Mouse (Mus musculus): ENCODE measurements around the gene Ttc9b.
"Not testable (repeated sequence)": the region's sequence is repeated elsewhere in the genome, so short reads cannot be mapped to it uniquely, and the experiment has no call there.

Gene Ttc9b

DNA sequence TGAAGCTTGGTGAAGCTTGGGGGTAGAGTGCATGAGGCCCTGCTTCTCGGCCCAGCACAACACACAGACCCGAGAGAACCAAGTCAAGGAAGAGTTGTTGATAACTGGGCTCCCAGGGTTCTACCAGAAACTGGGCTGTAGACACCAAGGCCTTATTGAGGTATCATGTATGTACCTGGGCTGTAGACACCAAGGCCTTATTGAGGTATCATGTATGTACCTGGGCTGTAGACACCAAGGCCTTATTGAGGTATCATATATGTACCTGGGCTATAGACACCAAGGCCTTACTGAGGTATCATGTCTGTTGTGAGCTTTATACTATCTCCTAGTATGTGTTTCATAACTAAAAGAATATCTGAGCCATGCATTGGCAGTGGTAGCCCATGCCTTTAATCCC is 18.6 kb upstream of the Ttc9b start:
- DNase-seq (ENCODE audit: low spot score in 2 of 2), result not testable (repeated sequence)

DNA sequence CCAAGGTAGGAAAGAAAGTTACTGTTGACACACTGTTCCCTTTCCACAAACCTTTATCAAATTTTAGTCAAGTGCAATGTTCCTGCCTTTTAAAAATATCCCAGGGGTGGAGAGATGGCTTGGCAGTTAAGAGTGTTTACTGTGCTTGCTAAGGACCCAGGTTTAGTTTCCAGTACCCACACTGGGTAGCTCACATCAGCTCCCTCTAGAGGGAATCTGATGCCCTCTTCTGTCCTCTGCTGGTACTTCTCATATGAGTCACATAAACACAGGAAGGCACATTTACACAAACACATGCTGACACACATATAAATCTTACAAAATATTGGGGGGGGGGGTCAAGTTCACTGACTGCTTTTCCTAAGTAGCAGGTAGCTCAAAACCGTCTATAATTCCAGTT is 9.2 kb upstream of the Ttc9b start:
- DNase-seq (ENCODE audit: low spot score in 2 of 2), result no peak

DNA sequence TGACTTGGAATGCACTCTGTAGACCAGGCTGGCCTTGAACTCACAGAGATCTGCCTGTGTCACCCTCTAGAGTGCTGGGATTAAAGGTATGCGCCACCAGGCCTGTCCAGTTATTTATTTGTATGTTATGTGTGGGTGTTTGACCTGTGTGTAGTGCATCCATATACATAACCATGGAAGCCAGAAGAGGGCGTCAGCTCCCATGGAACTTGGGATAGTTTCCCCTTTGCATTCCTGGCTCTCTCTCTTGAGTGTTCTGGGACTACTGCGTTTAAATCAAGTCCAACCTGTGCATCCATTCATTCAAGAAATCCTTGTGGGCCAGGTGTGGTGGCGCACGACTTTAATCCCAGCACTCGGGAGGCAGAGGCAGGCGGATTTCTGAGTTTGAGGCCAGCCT is 7.2 kb upstream of the Ttc9b start:
- no peak for DNase-seq (ENCODE audit: low spot score in 2 of 2)

DNA sequence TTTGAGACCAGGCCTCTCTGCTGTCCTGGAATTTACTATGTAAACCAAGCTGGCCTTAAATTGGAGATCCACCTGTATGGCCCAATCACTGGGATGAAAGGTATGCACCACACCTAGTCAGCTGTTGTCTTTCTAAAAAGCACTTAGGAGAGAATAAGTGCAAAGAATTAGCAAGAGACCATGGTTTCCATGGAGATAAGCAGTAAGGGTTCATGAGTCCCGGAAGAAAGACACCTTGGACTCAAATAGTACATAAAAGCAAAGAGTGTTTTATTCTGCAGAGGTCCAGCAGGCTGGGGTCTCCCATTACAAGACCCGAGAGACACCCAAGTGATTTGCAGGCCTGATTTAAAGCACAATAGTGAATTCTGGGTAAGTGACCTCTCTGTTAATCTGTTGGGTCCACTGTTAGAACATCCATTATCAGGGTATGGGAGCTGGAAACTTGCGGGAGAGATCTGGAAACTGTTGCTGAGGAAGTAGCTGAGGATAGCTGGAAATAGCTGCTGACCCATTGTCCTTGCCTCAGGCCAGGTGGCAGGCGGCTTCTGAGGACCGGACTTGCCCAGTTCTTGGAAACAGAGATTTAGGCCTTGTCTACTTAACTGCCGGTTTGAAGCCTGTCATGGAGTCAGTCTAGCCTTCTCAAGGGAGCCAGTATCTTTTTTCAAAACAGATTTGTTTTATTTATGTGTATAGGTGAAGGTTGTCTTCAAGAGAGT is 6.3 kb upstream of the Ttc9b start:
- DNase-seq (ENCODE audit: low spot score in 2 of 2), result no peak

DNA sequence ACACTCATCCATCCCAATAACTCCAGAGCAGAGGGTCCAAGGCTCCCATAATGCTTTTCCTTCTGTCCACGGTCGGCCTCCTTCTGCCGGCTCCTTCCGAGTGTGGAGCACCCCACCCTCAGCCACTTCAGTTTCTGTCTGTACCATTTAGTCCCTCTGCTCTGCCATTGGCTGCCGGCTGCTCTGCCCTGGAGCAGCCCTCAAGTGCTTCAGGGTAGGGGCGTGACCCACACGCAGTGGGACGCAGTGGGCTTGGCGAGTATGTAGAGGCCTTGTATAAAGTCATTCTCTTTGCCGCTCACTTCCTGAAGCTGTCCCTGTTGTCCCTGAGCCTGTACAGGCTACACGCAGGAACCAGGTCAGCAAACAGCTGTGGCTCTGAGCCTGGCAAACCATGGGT is 4.0 kb upstream of the Ttc9b start:
- no peak for DNase-seq (ENCODE audit: low spot score in 2 of 2)

DNA sequence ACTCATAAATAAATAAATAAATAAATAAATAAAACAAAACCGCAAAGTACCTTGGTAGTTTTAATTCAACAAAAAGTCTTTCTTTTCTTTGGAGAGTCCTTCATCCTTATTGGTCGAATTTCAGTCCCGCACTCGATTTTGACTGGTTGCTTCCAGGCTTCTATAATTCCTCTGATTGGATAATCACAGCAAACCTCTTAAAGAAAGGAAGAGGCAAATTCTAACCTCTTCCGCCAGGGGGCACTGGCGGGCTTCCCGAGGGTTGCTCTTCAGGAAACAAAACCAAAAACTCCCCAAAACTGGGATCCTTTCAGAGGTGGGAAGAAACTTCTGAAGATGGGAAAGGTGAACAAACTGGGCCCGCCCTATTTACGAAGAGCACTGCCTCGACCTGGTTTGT is 2.8 kb upstream of the Ttc9b start:
- peak; percentile 80 to 85 for DNase-seq (ENCODE audit: low spot score in 2 of 2)

DNA sequence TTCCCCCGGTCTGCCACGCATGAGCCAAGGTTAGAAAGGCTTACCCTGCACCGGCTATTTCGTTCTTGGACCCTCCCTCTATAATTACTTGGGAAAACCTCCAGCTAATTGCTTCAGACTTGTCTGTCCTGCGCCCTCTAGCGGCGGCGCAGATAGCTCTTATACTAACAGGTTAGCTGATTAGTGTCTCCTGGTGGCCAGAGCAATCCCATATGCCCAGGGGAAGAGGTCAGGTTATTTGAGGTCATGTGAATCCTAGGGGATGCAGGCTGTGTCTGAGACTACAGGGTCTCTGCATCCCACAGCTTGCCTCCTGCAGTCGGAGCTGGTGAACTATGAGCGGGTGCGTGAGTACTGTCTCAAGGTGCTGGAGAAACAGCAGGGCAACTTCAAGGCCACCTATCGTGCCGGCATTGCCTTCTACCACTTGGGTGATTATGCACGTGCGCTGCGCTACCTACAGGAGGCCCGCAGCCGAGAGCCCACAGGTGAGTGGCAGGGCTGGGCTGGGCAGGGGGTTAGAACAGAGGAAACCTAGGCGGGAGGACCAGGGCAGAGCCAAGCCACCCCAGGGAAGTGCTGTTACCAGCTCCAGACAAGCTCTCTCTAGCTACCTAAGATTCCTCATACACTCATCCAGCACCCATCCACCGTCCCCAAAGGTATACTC is 1.0 kb downstream of the Ttc9b start:
- peak; percentile 77 to 83 for DNase-seq (ENCODE audit: low spot score in 2 of 2)

DNA sequence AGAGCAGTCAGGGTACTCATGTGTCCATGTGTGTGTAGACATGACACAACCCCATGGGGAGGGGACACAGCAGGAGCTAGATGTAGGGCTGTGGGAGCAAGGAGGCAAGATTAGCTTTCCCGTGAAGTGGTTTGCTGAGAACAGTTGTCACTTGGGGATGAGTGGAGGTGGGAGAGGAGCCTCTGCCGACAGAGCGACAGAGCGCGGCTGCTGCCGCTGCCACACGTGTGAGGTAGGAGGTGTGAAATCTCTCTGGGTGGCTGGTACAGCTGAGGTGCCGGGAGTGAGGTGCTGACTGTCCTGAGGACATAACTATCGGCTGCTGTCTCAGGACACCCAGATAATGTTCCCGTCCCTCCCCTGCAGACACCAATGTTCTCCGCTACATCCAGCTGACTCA is 1.8 kb downstream of the Ttc9b start:
- DNase-seq (ENCODE audit: low spot score in 2 of 2), result peak; percentile 49 to 65

DNA sequence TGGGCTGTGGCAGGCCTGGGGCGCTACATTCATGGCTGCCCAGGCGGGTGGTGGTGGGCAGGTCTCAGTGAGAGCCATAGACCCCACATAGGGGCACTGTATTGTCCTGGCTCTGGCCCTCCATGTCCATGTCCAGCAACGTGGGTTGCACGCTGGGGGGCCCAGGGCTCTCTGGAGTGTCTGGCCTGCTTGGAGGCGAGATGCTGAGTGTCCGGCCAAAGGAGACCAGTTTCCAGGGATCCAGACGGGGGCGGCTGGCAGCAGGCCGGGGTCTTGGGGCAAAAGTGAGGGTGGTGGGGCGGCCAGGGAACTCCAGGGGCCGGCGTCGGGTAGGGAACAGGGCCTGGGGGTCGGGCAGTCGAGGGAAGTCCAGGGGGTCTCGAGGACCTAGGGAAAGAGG is 2.9 kb downstream of the Ttc9b start:
- no peak for DNase-seq (ENCODE audit: low spot score in 2 of 2)

DNA sequence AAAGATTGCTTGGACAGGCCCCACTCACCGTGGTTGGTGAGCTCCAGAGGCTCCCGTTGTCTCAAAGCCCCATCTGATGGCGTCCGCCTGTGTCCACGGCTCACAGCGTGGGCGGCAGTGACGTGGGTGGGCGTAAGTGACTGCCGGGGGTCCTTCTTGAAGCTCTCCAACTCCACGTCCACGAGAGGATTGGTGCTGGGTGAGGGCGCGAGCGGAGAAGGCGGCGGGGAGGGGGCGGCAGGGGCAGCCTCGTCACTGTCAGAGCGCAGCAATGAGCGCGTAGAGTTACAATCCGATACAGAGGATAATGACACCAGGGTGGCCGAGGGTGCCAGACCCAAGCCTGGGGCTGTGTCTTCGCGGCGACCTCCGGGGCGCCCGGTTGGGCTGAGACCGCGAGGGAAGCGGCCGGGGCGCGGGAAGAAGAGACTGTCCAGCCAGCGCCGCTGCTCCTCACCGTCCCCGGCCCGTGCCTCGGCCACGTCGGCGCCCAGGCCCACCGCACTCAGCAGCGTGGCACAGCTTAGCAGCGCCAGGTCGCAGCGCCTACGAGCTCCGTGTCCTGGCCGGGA is 4.2 kb downstream of the Ttc9b start:
- peak in 1 of 2 experiments; percentile 33 for DNase-seq (ENCODE audit: low spot score in 2 of 2)

DNA sequence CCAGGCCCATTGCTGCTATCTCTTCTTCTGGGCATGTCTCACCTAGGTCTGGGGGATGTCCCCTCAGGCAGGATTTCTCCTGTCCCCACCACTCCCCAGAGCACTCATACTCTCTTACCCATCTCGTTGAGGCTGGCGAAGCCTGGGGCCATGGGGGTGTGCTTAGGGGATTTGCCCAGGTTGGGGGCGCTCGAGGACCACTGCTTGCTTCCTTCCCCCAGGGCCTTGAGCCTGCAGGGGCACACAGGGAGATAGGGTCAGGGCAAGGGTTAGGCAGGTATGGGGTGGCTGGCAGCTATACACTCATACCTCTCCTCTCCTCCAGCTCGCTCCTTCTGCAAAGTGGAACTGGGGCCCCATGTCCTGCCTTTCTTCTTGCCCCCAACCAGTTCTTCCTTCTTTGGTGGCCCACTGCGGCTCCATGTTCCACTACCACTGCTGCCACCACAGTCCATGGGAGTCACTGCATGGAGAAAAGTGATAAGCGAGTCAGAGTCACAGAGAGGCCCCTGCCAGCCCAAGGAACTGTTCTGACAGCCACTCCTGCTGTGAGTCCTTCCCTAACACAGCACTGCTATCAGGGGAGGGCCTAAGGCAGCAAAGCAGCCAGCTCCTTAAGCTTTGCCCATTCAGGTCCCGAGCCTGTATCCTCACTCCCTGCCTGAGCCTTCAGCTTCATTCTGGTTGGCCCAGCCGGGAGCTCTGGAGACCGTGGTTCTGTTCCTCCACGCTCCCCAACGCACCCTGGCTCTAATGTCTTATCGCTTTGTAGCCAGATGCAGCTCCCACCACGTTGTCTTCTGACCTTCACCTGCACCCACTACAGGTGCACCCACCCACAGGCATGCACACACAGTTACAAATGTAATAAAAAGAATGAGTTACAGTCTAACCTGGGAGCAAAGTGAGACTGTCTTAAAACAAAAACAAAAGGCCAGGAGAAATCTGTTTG is 5.3 kb downstream of the Ttc9b start:
- no peak for DNase-seq (ENCODE audit: low spot score in 2 of 2)

DNA sequence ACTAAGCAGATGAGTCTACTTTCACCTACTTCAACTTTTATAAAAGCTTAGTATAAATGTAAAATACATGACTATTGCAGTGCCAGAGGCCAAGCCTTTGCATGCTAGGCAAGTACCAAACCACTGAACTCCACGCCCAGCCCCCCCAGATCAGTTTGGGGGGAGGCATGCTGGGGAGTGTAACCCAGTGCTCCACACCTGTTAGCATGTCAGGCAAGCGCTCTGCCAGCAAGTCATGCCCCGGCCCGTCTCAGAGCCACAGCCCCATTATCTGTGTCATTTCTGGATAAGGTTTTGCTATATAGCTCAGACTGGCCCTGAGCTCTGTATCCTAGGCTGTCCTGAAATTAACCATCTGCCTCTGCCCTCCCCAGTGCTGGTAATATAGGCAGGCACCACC is 8.3 kb downstream of the Ttc9b start:
- no peak for DNase-seq (ENCODE audit: low spot score in 2 of 2)

DNA sequence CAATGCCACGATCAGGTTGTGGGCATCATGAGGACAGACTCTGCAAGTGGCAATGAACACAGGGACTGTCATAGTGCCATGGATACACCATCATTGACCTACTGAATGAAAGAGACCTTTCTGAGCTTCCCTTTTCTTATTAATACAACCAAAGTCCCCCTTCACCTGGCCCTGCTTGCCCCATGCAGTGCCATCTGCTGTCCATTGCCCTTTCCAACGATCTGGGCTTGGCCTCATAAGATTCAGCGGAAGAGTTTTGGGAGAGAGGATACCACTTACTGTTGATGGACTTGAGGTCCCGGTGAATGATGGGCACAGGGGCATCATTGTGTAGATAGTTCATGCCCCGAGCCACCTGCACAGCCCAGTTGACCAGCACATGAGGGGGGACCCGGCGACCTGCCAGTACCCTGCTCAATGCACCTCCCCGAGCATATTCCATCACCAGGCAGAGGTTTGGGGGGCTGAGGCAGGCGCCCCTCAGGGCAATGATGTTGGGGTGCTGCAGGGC is 19.4 kb downstream of the Ttc9b start:
- DNase-seq (ENCODE audit: low spot score in 2 of 2), result no peak

DNA sequence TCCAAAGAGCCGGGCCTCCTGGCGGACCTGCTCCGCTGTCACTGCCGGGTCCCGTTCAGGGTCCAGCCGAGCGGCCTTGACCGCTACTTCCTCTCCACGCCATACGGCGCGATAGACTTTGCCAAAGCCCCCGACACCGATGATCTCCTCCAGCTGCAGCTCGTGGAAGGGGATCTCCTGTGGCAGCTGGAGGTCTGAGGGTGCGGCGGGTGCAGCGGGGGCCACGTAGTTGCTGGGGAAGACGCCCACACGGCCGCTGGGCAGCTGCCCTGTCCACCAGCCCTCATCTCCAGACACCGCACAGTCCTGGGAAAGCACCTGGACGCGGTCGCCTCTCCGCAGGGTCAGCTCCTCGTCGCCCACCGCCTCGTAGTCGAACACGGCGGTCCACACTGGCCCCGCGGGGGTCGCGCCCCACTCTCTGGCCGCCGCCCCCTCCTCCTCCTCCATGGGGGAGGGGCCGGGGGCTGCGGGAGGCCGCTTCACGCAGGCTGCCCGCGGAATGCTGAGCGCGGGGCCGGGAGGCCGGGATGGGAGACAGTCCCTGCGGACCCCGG is 19.9 kb downstream of the Ttc9b start:
- peak in 1 of 2 experiments; percentile 25 for DNase-seq (ENCODE audit: low spot score in 2 of 2)

DNA sequence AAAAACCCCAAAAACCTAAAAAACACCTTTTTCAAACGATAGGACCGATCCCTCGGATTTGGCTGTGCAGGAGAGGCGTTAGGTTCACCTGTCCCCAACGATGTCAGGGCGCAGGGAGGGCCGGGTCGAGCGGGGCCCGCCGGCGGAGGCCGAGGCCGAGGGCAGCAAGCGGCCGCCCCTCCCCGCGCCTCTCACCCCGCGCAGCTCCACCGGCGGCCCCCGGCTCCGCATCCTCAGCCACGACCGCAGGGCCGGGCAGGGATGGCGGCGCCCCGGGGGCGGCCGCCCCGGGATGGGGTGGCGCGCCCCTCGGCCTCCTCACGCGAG is 20.4 kb downstream of the Ttc9b start:
- DNase-seq (ENCODE audit: low spot score in 2 of 2), result no peak

DNA sequence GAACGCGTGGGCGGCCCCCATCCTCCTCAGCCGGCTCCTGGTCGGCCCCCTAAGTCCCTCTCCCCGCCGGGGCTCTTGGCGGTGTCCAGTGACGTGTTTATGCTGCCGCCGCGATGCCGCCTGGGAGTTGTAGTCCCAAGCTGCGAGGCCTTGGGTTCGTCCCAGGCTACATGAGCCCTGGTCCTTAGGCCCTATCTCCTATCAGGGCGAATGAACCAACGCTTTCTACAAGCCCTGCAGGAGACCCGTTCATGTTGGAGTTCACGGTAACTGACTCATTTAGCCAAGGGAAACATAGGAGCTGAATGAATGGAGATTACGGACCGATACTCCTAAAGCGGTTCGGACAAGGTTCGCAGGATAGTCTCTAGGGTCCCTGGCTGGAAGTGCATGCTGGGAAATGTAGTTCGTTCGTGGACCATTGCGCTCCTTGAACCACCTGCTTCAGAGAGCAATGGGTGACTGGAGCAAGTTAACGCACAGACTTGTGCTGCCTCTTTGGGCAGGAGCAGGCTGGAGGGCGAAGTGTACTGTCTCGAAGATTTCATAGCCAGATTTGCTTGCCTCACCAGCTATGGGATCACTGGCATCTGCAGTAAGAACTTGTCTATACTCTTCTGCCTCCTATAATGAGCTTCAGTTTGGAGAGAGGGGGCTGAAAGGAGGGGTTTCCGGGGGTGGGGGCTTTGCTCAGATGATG is 21.0 kb downstream of the Ttc9b start, which contains the start of gene Map3k10:
Gene Map3k10 (minus strand): TSS at position 77 of the 700 bp plus-strand sequence.
- DNase-seq (ENCODE audit: low spot score in 2 of 2), result peak; percentile 96 to 98

DNA sequence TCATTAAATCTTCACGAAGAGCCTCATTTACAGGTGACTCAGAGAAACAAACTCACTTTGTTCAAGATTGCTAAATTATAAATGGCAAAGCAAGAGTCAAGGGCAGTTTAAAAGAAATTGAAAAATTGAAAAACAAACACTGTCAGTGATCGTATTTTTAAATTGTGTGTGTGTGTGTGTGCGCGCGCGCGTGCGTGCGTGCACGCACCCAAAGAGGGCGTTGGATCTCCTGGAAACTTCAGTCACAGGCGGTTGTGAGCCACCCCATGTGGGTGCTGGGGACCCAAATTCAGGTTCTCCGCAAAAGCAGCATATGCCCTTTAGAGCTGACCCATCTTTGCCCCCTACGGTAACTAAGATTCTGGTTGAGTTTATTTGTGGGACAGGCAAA is 21.5 kb downstream of the Ttc9b start:
- DNase-seq (ENCODE audit: low spot score in 2 of 2), result no peak

DNA sequence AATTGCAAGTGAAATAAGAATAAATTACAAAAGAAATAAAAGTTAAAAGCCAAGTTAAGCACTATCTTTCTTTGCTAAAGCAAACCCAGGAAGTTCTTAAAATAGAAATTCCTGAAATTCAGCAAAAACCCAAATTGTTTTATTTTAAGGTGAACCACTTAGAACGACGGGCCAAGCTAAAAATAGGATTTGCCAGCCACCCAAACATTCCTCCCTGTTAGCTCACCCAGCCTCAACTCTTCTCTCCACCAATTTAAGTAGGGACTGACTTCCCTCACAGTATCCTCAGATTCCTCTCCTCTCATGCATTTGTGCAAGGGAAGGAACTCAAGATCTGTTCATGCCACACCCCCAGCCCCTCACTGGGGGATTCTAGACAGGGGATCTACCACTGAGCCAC is 29.5 kb downstream of the Ttc9b start:
- no peak for DNase-seq (ENCODE audit: low spot score in 2 of 2)

DNA sequence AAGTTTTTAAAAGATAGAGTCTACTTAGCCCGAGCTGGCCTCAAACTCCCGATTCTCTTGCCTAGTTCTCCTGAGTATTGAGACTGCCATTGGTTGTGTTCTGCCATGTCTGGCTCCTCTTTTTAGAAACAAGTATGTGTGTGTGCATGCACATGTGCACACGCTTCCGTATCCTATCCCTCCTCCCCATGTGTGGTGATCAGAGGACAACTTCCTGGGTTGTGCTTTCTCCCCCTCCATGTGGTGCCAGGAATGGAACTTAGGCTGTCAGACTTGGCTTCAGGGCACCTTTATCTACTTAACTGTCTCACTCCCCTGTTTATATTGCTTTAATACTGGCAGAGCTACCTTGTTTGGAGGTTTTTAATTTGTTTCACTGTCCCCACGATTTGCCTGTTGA is 31.5 kb downstream of the Ttc9b start:
- DNase-seq (ENCODE audit: low spot score in 2 of 2), result no peak

DNA sequence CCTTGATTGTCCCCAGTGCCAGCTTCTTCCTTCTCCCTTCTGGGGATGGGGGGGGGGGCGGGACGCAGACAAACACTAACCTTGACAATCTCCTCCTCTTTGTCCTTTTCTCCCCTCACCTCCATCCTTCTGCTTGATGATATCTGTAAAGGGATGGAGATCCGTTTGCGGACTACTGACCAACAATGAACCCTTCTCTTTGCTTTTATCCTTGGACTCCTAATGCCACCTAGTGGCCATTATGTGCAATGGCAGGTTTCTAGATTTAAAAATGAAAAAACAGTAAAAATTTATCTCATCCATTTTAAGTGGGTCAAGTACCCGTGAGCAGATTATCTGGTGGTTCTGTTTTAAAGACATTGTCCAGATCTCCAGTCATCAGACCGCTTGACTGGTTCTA is 32.0 kb downstream of the Ttc9b start:
- no peak for DNase-seq (ENCODE audit: low spot score in 2 of 2)

DNA sequence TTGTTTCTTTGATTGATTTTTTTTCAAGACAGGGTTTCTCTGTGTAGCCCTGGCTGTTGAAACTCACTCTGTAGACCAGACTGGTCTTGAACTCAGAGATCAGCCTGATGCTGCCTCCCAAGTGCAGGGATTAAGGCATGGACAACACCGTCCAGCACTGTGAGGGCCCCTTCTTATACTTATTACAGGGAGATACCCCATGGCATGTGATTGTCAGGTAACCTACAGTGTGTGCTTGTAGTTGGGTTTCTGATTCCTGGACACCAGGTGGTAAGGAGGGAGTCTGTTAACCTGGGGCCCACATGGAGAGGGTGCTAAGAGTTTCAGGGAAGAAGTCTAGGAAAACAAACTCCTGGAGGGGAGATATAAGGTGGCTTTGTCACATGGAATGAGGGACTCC is 33.3 kb downstream of the Ttc9b start:
- DNase-seq (ENCODE audit: low spot score in 2 of 2), result no peak

Measured in right cerebral cortex, adult 2 months (tissue).